ENCODE assay signal across 11 mouse cellular contexts in genomic region chr10:57727666-57728065, GRCm38 (mm10). TPM values are rescaled to one million over a fixed set of nuclear protein-coding genes. Genes with fewer than 3 reads are reported as not detected.
A peak's percentile ranks its signal among the peaks of the same experiment; 100 is the strongest.
DNase-seq lines count a peak whose midpoint lies in the region; ATAC-seq and TF ChIP-seq lines count a peak whose summit lies in the region.
"Had no signal": no experiment of that assay in that cellular context is flagged by ENCODE, and none has a peak within 500 bp of the region (broad histone marks: within the 10 kb centered on the region; RNA-seq: fewer than 3 reads in every experiment).

No protein-coding gene starts in this region.

- no peak for TF ChIP-seq POLR2A in cortical plate, adult 2 months (IDR thresholded peaks at IDR 0.05; ENCODE audit: extremely low read depth, insufficient read depth, low read length)

- no peak overlapping the region for H3K4me2 ChIP-seq in liver, embryonic 16.5 days (ENCODE audit: low read depth, low read length)
- no peak overlapping the region for H3K4me2 ChIP-seq in midbrain, embryonic 11.5 days
- no peak overlapping the region for H3K4me2 ChIP-seq in intestine, postnatal 0 days (replicated peaks; ENCODE audit: low read depth)

- peak; percentile 5 to 43 for DNase-seq in left cerebral cortex, postnatal 14 days (ENCODE audit: low spot score in 2 of 2)
- DNase-seq in left cerebral cortex, adult 18-20 months (ENCODE audit: low spot score in 2 of 2), result no peak
- DNase-seq in spleen, postnatal 36 days (ENCODE audit: low spot score in 2 of 2), result peak; percentile 64 to 69
- no peak for DNase-seq in urinary bladder, postnatal 4 days (ENCODE audit: low spot score in 2 of 2)
- DNase-seq in midbrain, embryonic 11.5 days (ENCODE audit: low spot score, missing footprints), result no peak
- DNase-seq: kidney, postnatal 14 days; right cerebral cortex, postnatal 4 days had no signal

- H3K27ac ChIP-seq in cortical plate, adult 2 months (ENCODE audit: insufficient read depth, low read length), result no peak overlapping the region
- no peak overlapping the region for H3K27ac ChIP-seq in liver, embryonic 16.5 days (ENCODE audit: low read length)
- no peak overlapping the region for H3K27ac ChIP-seq in midbrain, embryonic 11.5 days (ENCODE audit: low read depth, low read length)
- no peak overlapping the region for H3K27ac ChIP-seq in intestine, postnatal 0 days (ENCODE audit: low read depth, low read length)

- H3K36me3 ChIP-seq in liver, embryonic 16.5 days (ENCODE audit: control insufficient read depth, insufficient read depth), result no peaks in the 10 kb centered on the region
- no peaks in the 10 kb centered on the region for H3K36me3 ChIP-seq in midbrain, embryonic 11.5 days (ENCODE audit: control insufficient read depth, insufficient read depth, low read length)
- H3K36me3 ChIP-seq in intestine, postnatal 0 days (ENCODE audit: control insufficient read depth, insufficient read depth), result no peaks in the 10 kb centered on the region

- H3K27me3 ChIP-seq in liver, embryonic 16.5 days (ENCODE audit: control insufficient read depth, insufficient read depth, low read depth, low read length), result no peaks in the 10 kb centered on the region
- no peaks in the 10 kb centered on the region for H3K27me3 ChIP-seq in midbrain, embryonic 11.5 days (ENCODE audit: control insufficient read depth, insufficient read depth, low read length)
- no peaks in the 10 kb centered on the region for H3K27me3 ChIP-seq in intestine, postnatal 0 days (replicated peaks; ENCODE audit: control insufficient read depth, insufficient read depth, low read length)

- no peak overlapping the region for H3K9ac ChIP-seq in liver, embryonic 16.5 days (ENCODE audit: low read depth, low read length)
- H3K9ac ChIP-seq in midbrain, embryonic 11.5 days (ENCODE audit: low read length), result no peak overlapping the region
- H3K9ac ChIP-seq in intestine, postnatal 0 days (ENCODE audit: low read depth, low read length), result no peak overlapping the region

- peak; percentile 37; the same call in 1 of the 2 replicates for ATAC-seq in liver, embryonic 16.5 days (ENCODE audit: low read depth)
- ATAC-seq in midbrain, embryonic 11.5 days (ENCODE audit: low FRiP score), result no peak
- no peak for ATAC-seq in intestine, postnatal 0 days

- 20% methylated on average over 8 of the region's 8 CpGs for WGBS in liver, embryonic 16.5 days (ENCODE audit: insufficient replicate concordance)
- 91% methylated on average over 8 of the region's 8 CpGs for WGBS in midbrain, embryonic 11.5 days
- WGBS in intestine, postnatal 0 days, result 70% methylated on average over 8 of the region's 8 CpGs

- no peaks in the 10 kb centered on the region for H3K9me3 ChIP-seq in liver, embryonic 16.5 days (replicated peaks; ENCODE audit: control insufficient read depth, low read length)
- no peaks in the 10 kb centered on the region for H3K9me3 ChIP-seq in midbrain, embryonic 11.5 days (ENCODE audit: control insufficient read depth, low read length)
- H3K9me3 ChIP-seq in intestine, postnatal 0 days (ENCODE audit: control insufficient read depth), result no peaks in the 10 kb centered on the region

- no peak overlapping the region for H3K4me3 ChIP-seq in cortical plate, adult 2 months (ENCODE audit: insufficient read depth, low read length)
- no peak overlapping the region for H3K4me3 ChIP-seq in liver, embryonic 16.5 days (ENCODE audit: low read depth, low read length)
- no peak overlapping the region for H3K4me3 ChIP-seq in midbrain, embryonic 11.5 days (ENCODE audit: low read depth, low read length)
- H3K4me3 ChIP-seq in intestine, postnatal 0 days (ENCODE audit: low read depth, low read length), result no peak overlapping the region
- H3K4me3 ChIP-seq: erythroblast, embryonic 14.5 days had no signal

- 0 out of 2 replicates have a peak, but pooled peaks have one; percentile 0 for TF ChIP-seq CTCF in cortical plate, adult 2 months (IDR thresholded peaks at IDR 0.05; ENCODE audit: extremely low read depth, insufficient read depth, low read length)
- TF ChIP-seq CTCF in intestine, postnatal 0 days (IDR thresholded peaks at IDR 0.05; ENCODE audit: low read depth), result no peak

- intact Hi-C loops in left cerebral cortex, postnatal 14 days (cut with DNase I), result no loop called here

- no peaks in the 10 kb centered on the region for H3K4me1 ChIP-seq in cortical plate, adult 2 months (ENCODE audit: control insufficient read depth, insufficient read depth, low read length)
- no peaks in the 10 kb centered on the region for H3K4me1 ChIP-seq in liver, embryonic 16.5 days (ENCODE audit: control insufficient read depth, low read depth, low read length)
- no peaks in the 10 kb centered on the region for H3K4me1 ChIP-seq in midbrain, embryonic 11.5 days (ENCODE audit: control insufficient read depth, insufficient read depth, low read length)
- H3K4me1 ChIP-seq in intestine, postnatal 0 days (replicated peaks; ENCODE audit: control insufficient read depth, insufficient read depth, low read length), result no peaks in the 10 kb centered on the region

RNA-seq across cellular contexts. Expression of gene Fabp7, which starts 57.0 kb away (rescaled TPM):
- total RNA-seq in left cerebral cortex, postnatal 14 days (2021), result 100 to 1,000 TPM; 162 to 165 TPM
- total RNA-seq in left cerebral cortex, adult 18-20 months (2021), result 10 to 100 TPM; 45.3 to 56.9 TPM
- polyA plus RNA-seq in cortical plate, adult 2 months (2012; rRNA removed), result 66.2 TPM in 2 replicates
- polyA plus RNA-seq in liver, embryonic 16.5 days (2015; fragmentation: Nextera tagmentation; extraction: Ambion mirVana), result 0.92 and 1.7 TPM in 2 replicates
- polyA plus RNA-seq in midbrain, embryonic 11.5 days (2014; fragmentation: Nextera tagmentation; extraction: Ambion mirVana), result 1,096 and 1,115 TPM in 2 replicates
- 27.7 and 29.6 TPM in 2 replicates for polyA plus RNA-seq in intestine, postnatal 0 days (2015; fragmentation: Nextera tagmentation; extraction: Ambion mirVana)
- polyA plus RNA-seq: erythroblast, embryonic 14.5 days had no signal

Comparison
In these comparisons a context has a peak if more than half of its experiments do, and no peak if none do; other contexts are left out.
1. DNase-seq: peak in left cerebral cortex, postnatal 14 days (2 of 2) and spleen, postnatal 36 days (2 of 2); none in left cerebral cortex, adult 18-20 months (0 of 2), urinary bladder, postnatal 4 days (0 of 2) and midbrain, embryonic 11.5 days (single experiment).
2. RNA of gene Fabp7, which starts 57.0 kb away (polyA plus RNA-seq): 1,096 to 1,115 TPM in midbrain, embryonic 11.5 days; 66.2 TPM in cortical plate, adult 2 months, 27.7 to 29.6 TPM in intestine, postnatal 0 days and 0.92 to 1.7 TPM in liver, embryonic 16.5 days; every median in the first group is over 10 times any median in the second.